Mouse (Mus musculus): ENCODE results near the gene Cd163. TPM values are rescaled to one million over a fixed set of nuclear protein-coding genes. Genes with fewer than 3 reads are reported as not detected.

Cd163 gene
- polyA plus RNA-seq, 1 experiment from 2014 or later: 0.11 TPM

- Histone ChIP-seq H3K27ac (replicated peaks) (no peak overlapping the region), H3K9ac (no peak overlapping the region), H3K4me2 (no peak overlapping the region), H3K27me3 (no peaks in the 10 kb centered on the region), H3K9me3 (no peaks in the 10 kb centered on the region), H3K36me3 (no peaks in the 10 kb centered on the region), H3K4me1 (replicated peaks) (no peaks in the 10 kb centered on the region), H3K4me3 (no peak overlapping the region)
- no peak for ATAC-seq (ENCODE audit: low read depth)
- 88% methylated on average over 11 of the region's 11 CpGs for WGBS
Observed at GRCm38 (mm10) chr6:124375435-124375884, 71.0 kb downstream of the Cd163 start.

- WGBS: 94% methylated on average over 5 of the region's 5 CpGs
- H3K27me3 ChIP-seq: no peaks in the 10 kb centered on the region
- no peak overlapping the region for H3K4me3 ChIP-seq
- no peaks in the 10 kb centered on the region for H3K9me3 ChIP-seq
- no peak overlapping the region for H3K27ac ChIP-seq (replicated peaks)
- no peak overlapping the region for H3K4me2 ChIP-seq
- ATAC-seq (ENCODE audit: low read depth): no peak
- no peak overlapping the region for H3K9ac ChIP-seq
- H3K4me1 ChIP-seq (replicated peaks): no peaks in the 10 kb centered on the region
- H3K36me3 ChIP-seq: no peaks in the 10 kb centered on the region
Observed at GRCm38 (mm10) chr6:124376311-124376710, 71.9 kb downstream of the Cd163 start.

DNA sequence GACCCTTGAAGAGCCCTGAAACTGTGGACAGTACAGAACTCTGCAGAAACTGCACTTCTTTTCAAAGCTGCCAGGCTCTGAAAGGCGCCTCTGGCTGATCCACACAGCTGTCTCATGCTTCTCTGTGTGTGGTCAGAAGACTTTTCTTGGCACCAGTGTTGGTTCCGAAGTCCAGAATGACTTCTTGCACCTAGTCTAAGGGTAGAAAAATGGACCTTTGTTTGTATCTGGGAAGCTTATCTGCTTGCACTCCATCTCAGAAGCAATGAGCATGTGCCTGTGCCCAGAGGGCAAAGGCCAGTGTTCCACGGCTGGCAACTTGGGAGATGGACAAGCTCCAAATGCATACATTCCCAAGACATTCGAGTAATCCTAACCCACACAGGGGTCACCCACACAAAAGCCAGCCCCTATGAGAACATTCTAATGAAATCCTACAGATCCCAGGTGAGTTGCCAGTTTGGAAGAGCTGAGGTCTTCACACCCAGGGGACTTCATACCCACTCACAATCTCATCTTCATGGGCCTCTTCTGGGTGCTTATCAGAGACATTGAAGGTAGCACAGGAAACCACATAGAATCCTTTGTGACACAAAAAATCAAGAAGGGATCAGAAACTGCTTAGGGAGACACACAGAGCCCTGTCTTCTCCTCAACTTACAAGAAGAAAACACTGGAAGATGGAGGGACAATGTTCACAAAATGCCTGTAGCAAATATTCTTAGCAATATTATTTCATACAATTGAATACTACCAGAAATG, 73.2 kb downstream of the Cd163 start:
- WGBS: 75% methylated on average over 4 of the region's 4 CpGs
- no peak overlapping the region for H3K4me3 ChIP-seq
- H3K27me3 ChIP-seq: no peaks in the 10 kb centered on the region
- H3K36me3 ChIP-seq: no peaks in the 10 kb centered on the region
- no peaks in the 10 kb centered on the region for H3K9me3 ChIP-seq
- H3K4me1 ChIP-seq (replicated peaks): no peaks in the 10 kb centered on the region
- ATAC-seq (ENCODE audit: low read depth): no peak
- no peak overlapping the region for H3K9ac ChIP-seq
- H3K27ac ChIP-seq (replicated peaks): no peak overlapping the region
- H3K4me2 ChIP-seq: no peak overlapping the region

GRCm38 (mm10) chr6:124379331-124379730, 74.9 kb downstream of the Cd163 start:
- H3K4me2 ChIP-seq: no peak overlapping the region

More at GRCm38 (mm10) chr6:124379331-124379730, 74.9 kb downstream of the Cd163 start:
- no peak overlapping the region for H3K4me3 ChIP-seq
- H3K4me1 ChIP-seq (replicated peaks): no peaks in the 10 kb centered on the region
- H3K9me3 ChIP-seq: no peaks in the 10 kb centered on the region
- WGBS: 33% methylated on average over 10 of the region's 10 CpGs
- no peak overlapping the region for H3K9ac ChIP-seq
- H3K27ac ChIP-seq (replicated peaks): no peak overlapping the region
- ATAC-seq (ENCODE audit: low read depth): no peak
- H3K27me3 ChIP-seq: no peaks in the 10 kb centered on the region
- H3K36me3 ChIP-seq: no peaks in the 10 kb centered on the region

Other genes starting within 250 kb of the Cd163 start
- not detected in 2 replicates for gene Vmn2r27, start 72.8 kb upstream of the Cd163 start, polyA plus RNA-seq (2015; fragmentation: Nextera tagmentation; extraction: Ambion mirVana)
- gene Pex5, start 110.4 kb downstream of the Cd163 start, polyA plus RNA-seq (2015; fragmentation: Nextera tagmentation; extraction: Ambion mirVana): 66.9 and 67.6 TPM in 2 replicates
- 69.8 and 75.1 TPM in 2 replicates for gene Clstn3, start 160.1 kb downstream of the Cd163 start, polyA plus RNA-seq (2015; fragmentation: Nextera tagmentation; extraction: Ambion mirVana)
- 0.22 and 0.54 TPM in 2 replicates for gene C1rl, start 188.5 kb downstream of the Cd163 start, polyA plus RNA-seq (2015; fragmentation: Nextera tagmentation; extraction: Ambion mirVana)
- gene C1ra, start 207.7 kb downstream of the Cd163 start, polyA plus RNA-seq (2015; fragmentation: Nextera tagmentation; extraction: Ambion mirVana): 0.12 and 0.14 TPM in 2 replicates
- 0.30 and 0.39 TPM in 2 replicates for gene C1s1, start 237.7 kb downstream of the Cd163 start, polyA plus RNA-seq (2015; fragmentation: Nextera tagmentation; extraction: Ambion mirVana)